Mouse (Mus musculus) liver, adult 2 months (tissue): ENCODE results near the gene Mob1b.

Source experiments
- CTCF ChIP-seq: fragments of 200-500 bp; IDR thresholded peaks from 2 replicates; pipeline ENCODE4 v1.5.1; 2011; ENCODE audit warnings: low read depth, low read length, control low read depth
- POLR2A ChIP-seq: fragments of 200-500 bp; IDR thresholded peaks from 2 replicates; pipeline ENCODE4 v1.6.1; 2011; ENCODE audit warnings: low read length, control low read depth; ENCODE audit not compliant: insufficient read depth; ENCODE audit errors: extremely low read depth

GRCm38 (mm10) chr5:88766121-88766520 is 45.5 kb downstream of the Mob1b start:
- TF ChIP-seq CTCF (no peak), POLR2A (no peak)
